Mouse (Mus musculus) lung, postnatal 0 days (tissue): Measurements from ENCODE around the gene Cfap161.

Experiments used
- CTCF ChIP-seq: IDR thresholded peaks from 2 replicates; pipeline ENCODE4 v1.5.1; 2016; ENCODE audit warnings: antibody characterized with exemption, mild to moderate bottlenecking
- EP300 ChIP-seq: IDR thresholded peaks from 2 replicates; pipeline ENCODE4 v1.6.1; 2016; ENCODE audit warnings: antibody characterized with exemption, mild to moderate bottlenecking, control low read depth

DNA sequence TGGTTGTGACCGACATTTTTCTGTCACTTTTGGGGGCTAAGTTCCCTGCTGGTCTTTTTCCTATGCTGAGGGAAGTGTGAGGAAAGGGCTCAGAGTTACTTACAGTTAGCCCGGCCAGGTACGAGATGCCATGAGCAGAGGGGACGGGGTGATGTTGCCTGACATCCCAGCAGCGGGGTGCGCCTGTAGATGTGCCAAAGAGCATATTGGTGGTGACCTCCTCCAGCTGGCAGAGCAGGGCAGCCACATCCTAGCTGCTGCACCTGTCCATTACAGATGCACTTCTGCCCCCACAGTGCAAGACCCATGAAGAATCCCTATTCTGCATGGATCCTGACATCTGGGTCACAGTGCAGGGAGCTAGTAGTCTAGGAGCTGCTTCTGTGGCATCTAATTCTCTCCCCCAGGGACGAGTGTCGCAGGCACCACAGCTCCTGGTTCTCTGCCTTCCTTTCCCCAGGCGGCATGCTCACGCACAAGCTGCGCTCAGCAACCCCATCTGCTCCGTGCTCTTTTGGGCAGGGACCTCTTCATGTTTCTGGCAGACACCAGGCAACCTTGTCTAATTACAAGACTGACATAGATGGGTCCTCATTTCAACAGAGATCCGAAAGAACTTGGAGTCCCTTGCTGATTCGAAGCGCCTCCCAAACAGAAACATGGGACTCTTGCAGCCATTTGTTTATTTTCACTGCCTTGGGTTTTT lies 62.6 kb downstream of the Cfap161 start:
- TF ChIP-seq EP300 (no peak; the same call in 1 of the 2 replicates), CTCF (no peak)
